Mouse (Mus musculus): Measurements from ENCODE around the gene Trim28.

GRCm38 (mm10) chr7:13001584-13001983 is 2.7 kb downstream of the Trim28 start:
- TF ChIP-seq CTCF (IDR thresholded peaks at IDR 0.05; ENCODE audit: borderline replicate concordance, insufficient read depth, low read depth, low read length) (no peak), POLR2A (IDR thresholded peaks at IDR 0.05; ENCODE audit: borderline replicate concordance, insufficient read depth, low read length) (no peak)
